Mouse (Mus musculus) CH12.LX (cell line): ENCODE data around the gene Klhdc7a. TPM values are rescaled to one million over a fixed set of nuclear protein-coding genes. Genes with fewer than 3 reads are reported as not detected.

Source experiments
- DNase-seq: peaks from one replicate; pipeline ENCODE4 v3.0.0-alpha.2; 2013; ENCODE audit errors: extremely low read depth
- H3K27ac ChIP-seq: 2 replicates; pipeline ENCODE4 v1.5.1; 2012; ENCODE audit warnings: low read depth, mild to moderate bottlenecking, control low read depth, moderate library complexity; ENCODE audit not compliant: insufficient read depth
- H3K27me3 ChIP-seq: replicated peaks from 2 replicates; pipeline ENCODE3; 2012; ENCODE audit warnings: inconsistent platforms
- H3K36me3 ChIP-seq, 2 experiments: replicated peaks in 1 of 2; 2 replicates each; pipeline versions ENCODE3 to v1.6.1; 2012; ENCODE audit warnings: inconsistent platforms in 1 of 2, low read length in 1 of 2, mild to moderate bottlenecking in 1 of 2, mixed read lengths in 1 of 2, moderate library complexity in 1 of 2; ENCODE audit not compliant: control insufficient read depth in 1 of 2, insufficient read depth in 1 of 2
- H3K4me1 ChIP-seq, 2 experiments: 2 replicates each; pipeline ENCODE4 v1.6.1; 2012; ENCODE audit warnings: inconsistent platforms in 1 of 2, moderate library complexity in 1 of 2; ENCODE audit not compliant: insufficient read depth in 2 of 2, control insufficient read depth in 1 of 2
- H3K4me2 ChIP-seq: 2 replicates; pipeline ENCODE4 v1.6.1; 2012; ENCODE audit warnings: low read depth, mild to moderate bottlenecking, control low read depth; ENCODE audit not compliant: poor library complexity, insufficient read depth, severe bottlenecking
- H3K4me3 ChIP-seq, 3 experiments: fragments of 150-350 bp in 1 of 3; sonication (generic) in 1 of 3; replicated peaks in 1 of 3; 2 replicates each; pipeline versions ENCODE3 to v1.5.1; 2011 to 2012; ENCODE audit warnings: low read depth in 2 of 3, low read length in 2 of 3, mild to moderate bottlenecking in 2 of 3, moderate library complexity in 2 of 3, control low read depth in 1 of 3, improper control_type of control experiment in 1 of 3, inconsistent platforms in 1 of 3, mixed read lengths in 1 of 3; ENCODE audit not compliant: poor library complexity in 1 of 3
- H3K79me2 ChIP-seq: replicated peaks from 2 replicates; pipeline ENCODE4 v1.6.1; 2012; ENCODE audit warnings: mild to moderate bottlenecking, moderate library complexity; ENCODE audit not compliant: control insufficient read depth, poor library complexity, insufficient read depth, severe bottlenecking; ENCODE audit errors: extremely low read depth
- H3K9ac ChIP-seq: 2 replicates; pipeline ENCODE4 v1.6.1; 2012; ENCODE audit warnings: low read depth, mild to moderate bottlenecking, control low read depth, moderate library complexity; ENCODE audit not compliant: insufficient read depth
- H3K9me3 ChIP-seq: replicated peaks from 2 replicates; pipeline ENCODE3; 2012; ENCODE audit warnings: low read length, inconsistent platforms, mixed read lengths
- BHLHE40 ChIP-seq: IDR thresholded peaks from 2 replicates; pipeline ENCODE4 v1.6.1; 2011; ENCODE audit warnings: mild to moderate bottlenecking, low read depth, low read length, improper control_type of control experiment
- CHD1 ChIP-seq: IDR thresholded peaks from 2 replicates; pipeline ENCODE4 v1.6.1; 2012; ENCODE audit warnings: low read depth, low read length, improper control_type of control experiment, inconsistent platforms
- ETS1 ChIP-seq: conservative IDR thresholded peaks from 2 replicates; pipeline ENCODE4 v1.6.1; 2012; ENCODE audit warnings: low read depth, mild to moderate bottlenecking, inconsistent platforms, low read length, improper control_type of control experiment, moderate library complexity
- GABPA ChIP-seq: IDR thresholded peaks from 2 replicates; pipeline ENCODE4 v1.6.1; 2012; ENCODE audit warnings: low read depth, low read length, improper control_type of control experiment, inconsistent platforms; ENCODE audit not compliant: insufficient replicate concordance
- IRF4 ChIP-seq: IDR thresholded peaks from 2 replicates; pipeline ENCODE4 v1.6.1; 2014; ENCODE audit warnings: low read depth, mild to moderate bottlenecking, inconsistent platforms, low read length, improper control_type of control experiment
- MEF2A ChIP-seq: IDR thresholded peaks from 2 replicates; pipeline ENCODE4 v1.6.1; 2014; ENCODE audit warnings: low read depth, mild to moderate bottlenecking, inconsistent platforms, low read length, improper control_type of control experiment, borderline replicate concordance
- NRF1 ChIP-seq: IDR thresholded peaks from 2 replicates; pipeline ENCODE4 v1.6.1; 2014; ENCODE audit warnings: low read depth, mild to moderate bottlenecking, inconsistent platforms, low read length, improper control_type of control experiment, moderate library complexity
- RAD21 ChIP-seq: IDR thresholded peaks from 2 replicates; pipeline ENCODE4 v1.6.1; 2011; ENCODE audit warnings: low read depth, mild to moderate bottlenecking, low read length, improper control_type of control experiment, moderate library complexity
- SIN3A ChIP-seq: IDR thresholded peaks from 2 replicates; pipeline ENCODE4 v1.6.1; 2012; ENCODE audit warnings: low read length, improper control_type of control experiment, inconsistent platforms
- SMC3 ChIP-seq: IDR thresholded peaks from 2 replicates; pipeline ENCODE4 v1.6.1; 2011; ENCODE audit warnings: low read depth, low read length, improper control_type of control experiment
- TBP ChIP-seq: conservative IDR thresholded peaks from 2 replicates; pipeline ENCODE4 v1.6.1; 2011; ENCODE audit warnings: low read depth, low read length, improper control_type of control experiment
- TCF12 ChIP-seq: IDR thresholded peaks from 2 replicates; pipeline ENCODE4 v1.6.1; 2014; ENCODE audit warnings: low read depth, mild to moderate bottlenecking, inconsistent platforms, low read length, improper control_type of control experiment
- UBTF ChIP-seq: IDR thresholded peaks from 2 replicates; pipeline ENCODE4 v1.6.1; 2012; ENCODE audit warnings: low read depth, mild to moderate bottlenecking, inconsistent platforms, low read length, improper control_type of control experiment, moderate library complexity
- USF1 ChIP-seq: IDR thresholded peaks from 2 replicates; pipeline ENCODE4 v1.6.1; 2014; ENCODE audit warnings: low read depth, mild to moderate bottlenecking, inconsistent platforms, low read length, improper control_type of control experiment
- USF2 ChIP-seq: conservative IDR thresholded peaks from 2 replicates; pipeline ENCODE4 v1.6.1; 2011; ENCODE audit warnings: low read depth, low read length, improper control_type of control experiment
- ZC3H11A ChIP-seq: IDR thresholded peaks from 2 replicates; pipeline ENCODE4 v1.6.1; 2012; ENCODE audit warnings: low read depth, mild to moderate bottlenecking, inconsistent platforms, low read length, improper control_type of control experiment
- ZKSCAN1 ChIP-seq: IDR thresholded peaks from 2 replicates; pipeline ENCODE4 v1.6.1; 2012; ENCODE audit warnings: low read depth, inconsistent platforms, low read length, improper control_type of control experiment, borderline replicate concordance
- ZMIZ1 ChIP-seq: IDR thresholded peaks from 2 replicates; pipeline ENCODE4 v1.6.1; 2012; ENCODE audit warnings: low read depth, mild to moderate bottlenecking, inconsistent platforms, low read length, improper control_type of control experiment
- dilution Hi-C: fragments of 300-500 bp; cut with MboI; formaldehyde crosslinking; loops from 2 replicates; pipeline ENCODE4 v1.14.3; 2020; ENCODE audit warnings: low sequenced_read_pairs; ENCODE audit not compliant: extremely low pct_unique_long_range_greater_than_20kb, extremely low pct_ligation_motif_present
- in situ Hi-C: fragments of 300-500 bp; cut with MboI; formaldehyde crosslinking; loops from 3 replicates; pipeline ENCODE4 v1.14.3; 2019; ENCODE audit warnings: low sequenced_read_pairs, low pct_ligation_motif_present, low pct_unique_long_range_greater_than_20kb, mixed read lengths
- polyA plus RNA-seq: library from polyadenylated mRNA; unstranded; fragments of >175 nt; gene quantifications from 2 replicates; pipeline ENCODE4 v1.2.1, GENCODE M21; 2012; ENCODE audit warnings: low read depth; ENCODE audit not compliant: insufficient read length
- total RNA-seq, 2 experiments: library from RNA; depleted of rRNA; stranded (reverse); fragments of 300-350 nt in 1 of 2; fragments of >200 nt in 1 of 2; gene quantifications; 2 replicates each; pipeline ENCODE4 v1.2.3; 2012 to 2014

The Klhdc7a gene
- total and polyA plus RNA-seq, 3 experiments, result not detected

GRCm38 (mm10) chr4:139964406-139964805, 3.4 kb downstream of the Klhdc7a start:
- H3K9me3 ChIP-seq, result peaks cover 53% of the 10 kb centered on the region
- H3K36me3 ChIP-seq, result no peaks in the 10 kb centered on the region
- H3K27ac ChIP-seq, result no peak overlapping the region
- H3K27me3 ChIP-seq, result no peaks in the 10 kb centered on the region
- H3K79me2 ChIP-seq, result no peaks in the 10 kb centered on the region
- no peak overlapping the region for H3K4me3 ChIP-seq
- TF ChIP-seq USF1, result no peak
- TF ChIP-seq ETS1, result no peak
- no peak for TF ChIP-seq ZC3H11A
- no peak for TF ChIP-seq IRF4
- dilution Hi-C loops, result no loop called here
- no peak overlapping the region for H3K9ac ChIP-seq
- in situ Hi-C loops, result no loop called here
- H3K4me2 ChIP-seq, result no peak overlapping the region
- no peak for DNase-seq
- no peaks in the 10 kb centered on the region for H3K4me1 ChIP-seq

- TF ChIP-seq NRF1, result no peak
- TF ChIP-seq TBP, result no peak
- no peak for TF ChIP-seq MEF2A
- TF ChIP-seq USF2, result no peak
- no peak for TF ChIP-seq BHLHE40
- no peak for TF ChIP-seq TCF12
- TF ChIP-seq UBTF, result no peak
- TF ChIP-seq RAD21, result no peak
- no peak for TF ChIP-seq GABPA
- no peak for TF ChIP-seq CHD1
- no peak for TF ChIP-seq ZKSCAN1
- no peak for TF ChIP-seq SIN3A
- TF ChIP-seq ZMIZ1, result no peak
- no peak for TF ChIP-seq SMC3
- no peak for DNase-seq
- H3K79me2 ChIP-seq, result no peaks in the 10 kb centered on the region
- no peaks in the 10 kb centered on the region for H3K36me3 ChIP-seq
- no peaks in the 10 kb centered on the region for H3K4me1 ChIP-seq
- H3K27me3 ChIP-seq, result no peaks in the 10 kb centered on the region
- dilution Hi-C loops, result no loop called here
- H3K4me2 ChIP-seq, result no peak overlapping the region
- no peak overlapping the region for H3K27ac ChIP-seq
- in situ Hi-C loops, result no loop called here
- H3K9ac ChIP-seq, result no peak overlapping the region
- no peak overlapping the region for H3K4me3 ChIP-seq
- H3K9me3 ChIP-seq, result peaks cover 53% of the 10 kb centered on the region
Observed at GRCm38 (mm10) chr4:139963911-139964310, 3.9 kb downstream of the Klhdc7a start.
